Mouse (Mus musculus): Measurements from ENCODE around the gene Txlna. TPM values are rescaled to one million over a fixed set of nuclear protein-coding genes. Genes with fewer than 3 reads are reported as not detected.

The Txlna gene
- polyA plus RNA-seq, 1 experiment from 2014 or later: 45.6 TPM

GRCm38 (mm10) chr4:129614093-129614492 is 26.8 kb downstream of the Txlna start, which contains the start of gene Dcdc2b:
Dcdc2b (minus strand) TSS chr4:129614257.
- WGBS: 70% methylated on average over 6 of the region's 6 CpGs
- Histone ChIP-seq H3K4me1 (replicated peaks) (peaks cover 12% of the 10 kb centered on the region), H3K4me2 (no peak within 1 kb of the TSS), H3K27me3 (no peaks in the 10 kb centered on the region), H3K36me3 (peaks cover 8% of the 10 kb centered on the region), H3K9me3 (no peaks in the 10 kb centered on the region), H3K27ac (replicated peaks) (no peak within 1 kb of the TSS), H3K4me3 (no peak within 1 kb of the TSS), H3K9ac (no peak within 1 kb of the TSS)
- no peak for ATAC-seq (ENCODE audit: low FRiP score, low read depth)

GRCm38 (mm10) chr4:129610472-129610871 is 30.4 kb downstream of the Txlna start:
- Histone ChIP-seq H3K4me1 (replicated peaks) (0 out of 2 replicates have a peak, but pooled peaks cover 2% of the 10 kb centered on the region), H3K27ac (replicated peaks) (no peak overlapping the region), H3K36me3 (peaks cover 23% of the 10 kb centered on the region), H3K9me3 (no peaks in the 10 kb centered on the region), H3K4me2 (no peak overlapping the region), H3K9ac (no peak overlapping the region), H3K4me3 (no peak overlapping the region), H3K27me3 (no peaks in the 10 kb centered on the region)
- 70% methylated on average over 4 of the region's 4 CpGs for WGBS
- no peak for ATAC-seq (ENCODE audit: low FRiP score, low read depth)

- H3K4me3 ChIP-seq: no peak overlapping the region
- no peaks in the 10 kb centered on the region for H3K27me3 ChIP-seq
- no peak overlapping the region for H3K4me2 ChIP-seq
- H3K9ac ChIP-seq: no peak overlapping the region
- H3K27ac ChIP-seq (replicated peaks): no peak overlapping the region
- 0 out of 2 replicates have a peak, but pooled peaks cover 2% of the 10 kb centered on the region for H3K4me1 ChIP-seq (replicated peaks)
- ATAC-seq (ENCODE audit: low FRiP score, low read depth): no peak
- peaks cover 26% of the 10 kb centered on the region for H3K36me3 ChIP-seq
- no peaks in the 10 kb centered on the region for H3K9me3 ChIP-seq
- 84% methylated on average over 4 of the region's 4 CpGs for WGBS
Observed at GRCm38 (mm10) chr4:129610026-129610425, 30.8 kb downstream of the Txlna start.

- H3K4me1 ChIP-seq (replicated peaks): 0 out of 2 replicates have a peak, but pooled peaks cover 2% of the 10 kb centered on the region
- no peaks in the 10 kb centered on the region for H3K27me3 ChIP-seq
- 80% methylated on average over 12 of the region's 12 CpGs for WGBS
- peaks cover 34% of the 10 kb centered on the region for H3K36me3 ChIP-seq
- peak; percentile 14; the same call in 1 of the 2 replicates for ATAC-seq (ENCODE audit: low FRiP score, low read depth)
- H3K9ac ChIP-seq: no peak overlapping the region
- H3K4me2 ChIP-seq: no peak overlapping the region
- H3K27ac ChIP-seq (replicated peaks): no peak overlapping the region
- no peaks in the 10 kb centered on the region for H3K9me3 ChIP-seq
- H3K4me3 ChIP-seq: no peak overlapping the region
Observed at GRCm38 (mm10) chr4:129609139-129609631, 31.7 kb downstream of the Txlna start.

GRCm38 (mm10) chr4:129608426-129609025 is 32.3 kb downstream of the Txlna start:
- peak; percentile 84 for ATAC-seq (ENCODE audit: low FRiP score, low read depth)
- Histone ChIP-seq H3K9ac (peak overlapping the region; percentile 1; the same call in 1 of the 2 replicates), H3K36me3 (peaks cover 41% of the 10 kb centered on the region)

GRCm38 (mm10) chr4:129600233-129601158 is 40.4 kb downstream of the Txlna start, which contains the start of the genes Eif3i and Tmem234:
Eif3i (minus strand) TSS chr4:129600648.
Tmem234 (plus strand) TSS chr4:129600668.
- Histone ChIP-seq H3K4me3 (peak within 1 kb of the TSS; percentile 91), H3K9ac (peak within 1 kb of the TSS; percentile 94), H3K27ac (replicated peaks) (peak within 1 kb of the TSS; percentile 77), H3K36me3 (peaks cover 38% of the 10 kb centered on the region), H3K4me1 (replicated peaks) (peaks cover 38% of the 10 kb centered on the region), H3K9me3 (no peaks in the 10 kb centered on the region), H3K4me2 (peak within 1 kb of the TSS; percentile 90), H3K27me3 (no peaks in the 10 kb centered on the region)
- peak; percentile 93 for ATAC-seq (ENCODE audit: low FRiP score, low read depth)
- WGBS: under 1% methylated on average over 74 of the region's 74 CpGs

More at GRCm38 (mm10) chr4:129608426-129609025, 32.3 kb downstream of the Txlna start:
- Histone ChIP-seq H3K27me3 (no peaks in the 10 kb centered on the region), H3K4me1 (replicated peaks) (0 out of 2 replicates have a peak, but pooled peaks cover 2% of the 10 kb centered on the region), H3K4me3 (no peak overlapping the region), H3K27ac (replicated peaks) (peak overlapping the region; percentile 35; the same call in 1 of the 2 replicates), H3K4me2 (no peak overlapping the region), H3K9me3 (no peaks in the 10 kb centered on the region)
- 38% methylated on average over 7 of the region's 7 CpGs for WGBS

- WGBS: 75% methylated on average over 4 of the region's 4 CpGs
- ATAC-seq (ENCODE audit: low FRiP score, low read depth): no peak
- 0 out of 2 replicates have a peak, but pooled peaks cover 8% of the 10 kb centered on the region for H3K4me1 ChIP-seq (replicated peaks)
- no peak overlapping the region for H3K4me3 ChIP-seq
- H3K4me2 ChIP-seq: no peak overlapping the region
- no peak overlapping the region for H3K9ac ChIP-seq
- H3K9me3 ChIP-seq: no peaks in the 10 kb centered on the region
- no peak overlapping the region for H3K27ac ChIP-seq (replicated peaks)
- H3K36me3 ChIP-seq: peaks cover 35% of the 10 kb centered on the region
- H3K27me3 ChIP-seq: no peaks in the 10 kb centered on the region
Observed at GRCm38 (mm10) chr4:129588865-129589264, 52.0 kb downstream of the Txlna start.

GRCm38 (mm10) chr4:129586943-129587342 is 53.9 kb downstream of the Txlna start:
- Histone ChIP-seq H3K36me3 (peaks cover 19% of the 10 kb centered on the region), H3K27ac (replicated peaks) (no peak overlapping the region), H3K4me1 (replicated peaks) (0 out of 2 replicates have a peak, but pooled peaks cover 8% of the 10 kb centered on the region), H3K9me3 (no peaks in the 10 kb centered on the region), H3K9ac (no peak overlapping the region), H3K4me2 (no peak overlapping the region), H3K4me3 (no peak overlapping the region), H3K27me3 (no peaks in the 10 kb centered on the region)
- 29% methylated on average over 1 of the region's 1 CpGs for WGBS
- ATAC-seq (ENCODE audit: low FRiP score, low read depth): no peak

- Histone ChIP-seq H3K4me3 (no peak overlapping the region), H3K9me3 (no peaks in the 10 kb centered on the region)
- WGBS: 86% methylated on average over 9 of the region's 9 CpGs
Observed at GRCm38 (mm10) chr4:129585773-129586172, 55.1 kb downstream of the Txlna start.

GRCm38 (mm10) chr4:129584884-129585608 is 55.8 kb downstream of the Txlna start:
- Histone ChIP-seq H3K27me3 (no peaks in the 10 kb centered on the region), H3K27ac (replicated peaks) (no peak overlapping the region), H3K4me3 (peak overlapping the region; percentile 31), H3K36me3 (no peaks in the 10 kb centered on the region; the same call in 1 of the 2 replicates), H3K9me3 (no peaks in the 10 kb centered on the region), H3K4me2 (peak overlapping the region; percentile 52), H3K4me1 (replicated peaks) (0 out of 2 replicates have a peak, but pooled peaks cover 8% of the 10 kb centered on the region), H3K9ac (peak overlapping the region; percentile 25)
- peak; percentile 34; the same call in 1 of the 2 replicates for ATAC-seq (ENCODE audit: low FRiP score, low read depth)
- WGBS: 4% methylated on average over 36 of the region's 36 CpGs

More at GRCm38 (mm10) chr4:129585773-129586172, 55.1 kb downstream of the Txlna start:
- Histone ChIP-seq H3K4me1 (replicated peaks) (0 out of 2 replicates have a peak, but pooled peaks cover 8% of the 10 kb centered on the region), H3K4me2 (peak overlapping the region; percentile 52; the same call in 1 of the 2 replicates), H3K27ac (replicated peaks) (no peak overlapping the region), H3K27me3 (no peaks in the 10 kb centered on the region), H3K9ac (no peak overlapping the region), H3K36me3 (peaks cover 7% of the 10 kb centered on the region)
- no peak for ATAC-seq (ENCODE audit: low FRiP score, low read depth)

GRCm38 (mm10) chr4:129584370-129584769 is 56.5 kb downstream of the Txlna start:
- Histone ChIP-seq H3K9me3 (no peaks in the 10 kb centered on the region), H3K4me3 (no peak overlapping the region), H3K9ac (no peak overlapping the region), H3K4me1 (replicated peaks) (0 out of 2 replicates have a peak, but pooled peaks cover 8% of the 10 kb centered on the region), H3K27ac (replicated peaks) (no peak overlapping the region), H3K36me3 (no peaks in the 10 kb centered on the region), H3K27me3 (no peaks in the 10 kb centered on the region), H3K4me2 (peak overlapping the region; percentile 52)
- no peak for ATAC-seq (ENCODE audit: low FRiP score, low read depth)
- 74% methylated on average over 1 of the region's 1 CpGs for WGBS

All from hindbrain, embryonic 15.5 days (tissue).